Mouse (Mus musculus) heart, postnatal 14 days (tissue): ENCODE results near the gene Eif4e2. TPM values are rescaled to one million over a fixed set of nuclear protein-coding genes. Genes with fewer than 3 reads are reported as not detected.

Experiments used
- DNase-seq, 2 experiments: peaks; one replicate each; pipeline ENCODE4 v3.0.0; 2021 to 2022
- intact Hi-C: fragments of 180-260 bp; cut with DNase I; formaldehyde crosslinking; loops from one replicate; pipeline ENCODE4 v1.15.1; 2025
- total RNA-seq, 2 experiments: library from RNA; stranded (reverse); gene quantifications; 2 replicates each; pipeline ENCODE4 v1.2.3; 2021

Eif4e2 gene
- total RNA-seq, 2 experiments from 2014 or later = 53.8 to 57.2 TPM

DNA sequence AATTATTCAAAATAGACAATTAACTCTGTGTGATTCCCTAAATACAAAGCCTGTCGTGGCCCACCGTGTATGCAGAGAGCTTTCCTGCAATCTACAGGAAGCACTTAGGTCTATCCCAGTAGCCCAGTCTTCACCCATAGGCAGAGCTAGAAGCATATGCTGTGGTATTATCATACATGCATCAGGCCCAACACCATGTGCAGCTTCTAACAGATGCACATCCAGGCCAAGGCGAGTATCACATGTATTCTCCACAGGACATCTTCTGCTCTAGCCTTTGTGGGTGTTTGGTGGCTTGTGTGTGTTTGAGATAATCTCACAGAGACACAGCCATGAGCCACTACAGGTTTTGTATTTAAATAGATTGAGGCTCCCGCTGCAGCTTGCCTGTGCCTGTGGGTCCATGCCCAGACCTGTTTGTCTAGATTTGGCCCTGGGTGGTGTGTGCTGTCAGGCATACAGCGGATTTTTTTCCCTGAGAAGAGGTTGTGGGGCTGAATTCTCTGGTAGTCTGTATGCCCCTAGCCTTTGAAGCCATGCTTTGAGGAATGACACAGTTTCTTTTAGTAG is 38.4 kb downstream of the Eif4e2 start:
- no peak for DNase-seq
- intact Hi-C loops = no loop called here

DNA sequence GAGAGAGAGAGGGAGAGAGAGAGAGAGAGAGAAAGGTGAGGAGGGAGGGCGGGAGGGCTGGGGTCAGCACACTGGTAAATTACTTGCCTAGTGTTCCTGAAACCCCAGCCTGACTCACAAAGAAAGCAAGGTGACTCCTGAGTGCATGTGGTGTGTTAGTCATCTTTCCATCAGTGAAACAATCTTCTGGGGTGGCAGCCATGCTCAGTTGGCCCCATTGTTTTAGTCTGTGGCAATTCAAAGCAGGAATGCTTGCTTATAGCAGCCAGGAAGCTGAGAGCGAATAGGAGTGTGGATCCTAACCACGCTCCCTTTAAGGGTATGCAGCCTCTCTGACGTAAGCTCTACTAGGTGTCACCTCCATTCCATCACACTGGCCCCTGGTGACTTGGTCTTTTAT is 41.5 kb downstream of the Eif4e2 start:
- intact Hi-C loops = no loop called here
- DNase-seq = no peak

DNA sequence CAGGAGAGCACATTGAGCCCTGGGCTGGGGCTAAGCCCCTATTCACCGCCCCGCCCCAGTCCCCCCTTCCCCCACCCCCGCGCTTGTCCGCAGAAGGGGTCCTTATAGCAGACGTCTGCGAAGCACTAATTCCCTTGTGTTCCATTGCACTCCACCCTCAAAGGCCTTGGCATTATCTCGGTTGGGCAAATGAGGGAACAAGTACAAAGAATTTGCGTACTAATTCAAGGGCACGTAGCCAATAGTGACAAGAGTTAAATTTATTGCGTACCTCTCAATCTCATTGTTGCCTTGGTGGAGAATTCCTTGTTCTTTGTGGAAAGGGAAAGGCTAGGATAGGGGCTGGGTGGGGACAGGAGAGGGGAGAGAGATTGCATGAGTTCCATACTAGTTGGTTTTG is 44.0 kb downstream of the Eif4e2 start:
- intact Hi-C loops = no loop called here
- no peak for DNase-seq

DNA sequence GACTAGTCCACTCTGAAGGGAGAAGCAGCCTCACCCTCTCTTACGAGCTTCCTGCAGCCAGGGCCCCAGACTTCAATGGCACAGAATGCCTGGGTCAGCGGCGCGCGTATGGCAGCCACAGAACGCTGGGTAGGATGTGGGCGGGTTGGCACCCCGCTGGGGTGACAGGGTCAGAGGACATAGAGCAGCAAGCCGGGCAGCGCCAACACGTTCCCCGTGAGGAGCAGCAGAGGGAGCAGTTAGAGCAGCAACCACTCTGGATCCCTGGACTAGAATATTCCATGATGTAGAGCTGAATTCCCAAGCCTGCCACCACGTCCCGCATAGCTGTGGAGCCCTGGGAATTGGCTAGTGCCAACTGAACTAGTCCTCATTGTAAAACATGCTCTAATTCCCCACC is 44.8 kb downstream of the Eif4e2 start:
- DNase-seq = peak in 1 of 2 experiments; percentile 21
- intact Hi-C loops = no loop called here

DNA sequence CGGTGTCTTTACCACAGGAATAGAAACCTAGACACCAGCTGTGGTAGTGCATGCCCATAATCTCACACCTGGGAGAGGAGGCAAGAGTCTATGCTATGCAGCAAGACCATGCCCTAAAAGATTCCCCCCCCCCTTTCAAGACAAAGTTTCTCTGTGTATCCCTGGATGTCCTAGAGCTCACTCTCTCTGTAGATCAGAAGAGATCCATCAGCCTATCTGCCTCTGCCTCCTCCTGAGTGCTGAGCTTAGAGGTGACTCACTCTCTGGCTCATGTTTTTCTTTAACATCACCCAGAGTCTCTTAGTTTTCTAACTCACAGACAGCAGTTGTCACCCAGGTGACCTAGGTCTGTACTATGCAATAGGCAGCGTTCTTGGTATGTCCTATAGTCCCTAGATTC is 45.6 kb downstream of the Eif4e2 start:
- intact Hi-C loops = no loop called here
- DNase-seq = no peak

DNA sequence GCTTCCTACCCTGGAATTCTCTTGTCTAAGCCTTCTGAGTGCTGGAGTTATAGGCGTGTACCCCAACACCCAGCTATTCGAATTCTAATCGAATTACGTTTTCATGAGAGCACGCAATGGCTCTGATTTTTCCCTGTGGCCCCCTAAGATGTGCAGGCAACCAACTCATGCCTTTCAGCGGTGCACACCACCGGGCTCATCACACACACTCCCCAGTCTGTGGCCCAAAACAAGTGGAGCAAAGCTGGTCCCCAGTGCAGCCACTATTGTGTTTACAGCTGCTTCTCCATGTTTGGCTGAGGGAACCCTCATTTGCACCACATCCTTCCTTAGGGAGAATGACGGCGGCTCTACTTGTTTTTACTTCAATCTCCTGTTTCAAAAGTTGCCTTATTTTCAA is 49.5 kb downstream of the Eif4e2 start:
- no peak for DNase-seq
- intact Hi-C loops = no loop called here

DNA sequence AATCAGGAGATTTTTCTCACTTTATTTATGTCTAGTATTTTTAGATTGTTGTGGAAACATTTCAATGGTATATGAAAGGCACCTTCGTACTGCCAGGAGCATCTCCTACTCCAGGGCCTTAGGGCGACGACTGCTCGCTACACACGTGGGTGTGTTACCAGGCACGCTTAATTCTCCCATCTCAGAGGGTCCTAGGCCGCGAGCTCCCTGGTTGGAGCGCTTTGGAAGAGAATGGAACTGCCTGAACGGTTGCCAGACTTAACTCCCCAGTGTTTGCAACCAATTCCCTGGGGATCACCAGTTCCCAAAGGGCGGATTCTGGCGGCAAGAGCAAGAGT is 50.1 kb downstream of the Eif4e2 start:
- no peak for DNase-seq
- intact Hi-C loops = no loop called here

DNA sequence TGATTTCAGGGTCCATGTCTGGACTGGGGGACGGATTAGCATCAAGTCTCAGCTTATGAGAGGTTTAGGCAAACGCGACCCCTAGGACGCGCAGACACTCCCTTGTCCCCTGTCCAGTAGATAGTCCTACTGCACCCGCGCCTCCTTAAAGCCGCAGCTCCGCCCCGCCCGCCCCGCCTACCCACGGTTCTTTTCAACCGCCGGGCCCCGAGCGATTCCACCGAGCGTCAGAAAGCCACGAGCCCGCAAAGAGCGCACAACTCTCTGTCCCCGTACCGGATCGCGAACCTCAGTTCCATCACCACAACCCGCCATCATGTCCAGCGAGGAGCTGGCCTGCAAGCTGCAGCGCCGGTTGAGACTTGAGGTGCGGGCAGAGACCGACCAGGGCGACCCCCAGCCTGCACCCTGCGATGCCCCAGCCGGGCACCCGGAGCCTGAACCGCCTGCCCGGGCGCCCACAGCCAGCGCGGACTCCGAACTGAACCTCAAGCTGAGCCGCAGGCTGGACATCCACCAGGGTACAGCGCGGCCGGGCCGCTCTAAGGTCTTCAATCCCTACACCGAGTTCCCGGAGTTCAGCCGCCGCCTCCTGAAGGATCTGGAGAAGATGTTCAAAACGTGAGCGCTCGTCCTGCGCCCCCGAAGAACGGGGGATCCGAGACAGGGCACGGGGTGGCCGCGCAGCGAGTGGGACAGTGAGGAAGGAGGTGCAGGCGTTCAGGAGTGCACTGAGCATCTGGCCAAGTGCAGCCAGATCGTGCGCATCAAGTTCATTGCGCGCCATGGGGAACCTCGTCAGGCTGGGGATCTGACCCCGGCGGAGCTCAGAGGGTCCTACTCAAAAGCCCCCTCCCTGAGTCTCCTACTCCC is 50.7 kb downstream of the Eif4e2 start, which contains the start of gene Efhd1:
TSS of gene Efhd1 (plus strand) at position 230 of the 873 bp plus-strand sequence.
- intact Hi-C loops = no loop called here
- DNase-seq = peak; percentile 43 to 47

DNA sequence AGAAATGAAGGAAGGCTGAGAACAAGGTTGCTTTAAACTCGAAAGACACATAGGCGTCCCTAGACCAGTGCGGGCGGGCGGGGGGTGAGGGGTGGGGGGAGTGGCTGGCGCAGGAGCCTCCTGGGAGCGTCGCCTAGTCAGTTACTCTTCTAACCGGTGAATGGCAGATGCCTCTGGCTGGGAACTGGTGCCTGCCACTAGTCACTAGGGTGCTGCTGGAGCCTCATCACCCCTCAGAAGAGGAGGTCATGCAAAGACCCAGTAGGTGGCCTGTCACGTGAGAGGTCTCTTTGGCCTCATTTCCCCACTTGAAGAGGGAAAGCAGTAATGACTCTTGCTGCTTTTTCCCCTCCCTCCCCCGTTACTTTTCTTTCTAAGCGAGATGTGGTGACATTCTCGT is 51.5 kb downstream of the Eif4e2 start:
- no peak for DNase-seq
- intact Hi-C loops = no loop called here

DNA sequence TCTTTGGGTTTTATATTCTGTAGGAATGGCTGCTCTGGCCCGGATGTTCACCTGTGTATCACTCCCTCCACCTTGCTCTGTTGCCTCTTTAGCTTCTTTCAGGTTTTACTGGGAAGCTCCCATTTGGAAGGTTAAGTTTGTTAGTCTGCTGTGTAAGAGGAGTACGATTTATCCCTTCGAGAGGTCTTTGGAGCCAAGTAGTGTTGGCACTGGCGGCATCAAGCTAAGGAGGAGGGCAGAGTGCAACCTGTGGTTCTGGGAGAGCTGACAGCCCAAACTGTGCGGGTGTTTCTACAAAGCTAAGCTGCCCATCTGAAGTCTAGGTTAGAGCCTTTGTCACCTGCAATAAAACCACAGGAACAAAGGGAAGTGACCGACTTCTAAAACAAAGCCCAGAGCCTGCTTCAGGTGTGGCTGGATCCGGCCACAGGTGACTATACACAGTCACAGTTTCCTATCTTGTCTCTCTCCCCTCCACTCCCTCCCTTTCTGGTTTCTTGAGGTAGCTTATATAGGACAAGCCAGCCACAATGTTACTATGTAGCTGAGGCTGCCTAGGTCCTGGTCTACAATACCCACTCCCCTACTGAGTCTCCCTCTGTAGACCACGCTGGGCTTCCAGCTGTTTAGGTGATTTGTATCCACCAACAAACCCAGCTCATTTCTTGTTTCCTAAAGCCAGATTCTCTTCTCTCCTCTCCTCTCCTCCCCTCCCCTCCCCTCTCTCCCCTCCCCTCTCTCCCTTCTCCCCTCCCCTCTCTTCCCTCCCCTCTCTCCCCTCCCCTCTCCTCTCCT is 52.8 kb downstream of the Eif4e2 start:
- DNase-seq = no peak
- intact Hi-C loops = no loop called here

DNA sequence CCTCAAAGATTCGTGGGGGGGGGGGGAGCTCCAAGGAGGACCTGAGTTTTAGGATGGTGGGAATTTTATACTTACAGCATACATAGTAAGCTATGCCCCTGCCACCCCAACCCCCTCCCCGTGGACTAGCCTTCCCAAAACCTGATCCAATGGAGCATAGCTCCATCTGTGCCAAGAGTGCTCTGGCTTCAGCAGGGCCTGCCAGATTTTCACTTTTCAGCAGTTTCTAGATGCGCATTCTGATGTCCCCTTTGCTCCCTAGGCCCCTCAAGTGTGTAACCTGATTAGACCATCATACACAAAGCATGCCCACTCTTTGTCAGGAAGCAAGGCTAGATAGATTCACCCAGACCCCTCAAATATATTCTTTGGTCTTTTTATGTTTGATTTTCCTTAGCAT is 56.5 kb downstream of the Eif4e2 start:
- DNase-seq = no peak
- intact Hi-C loops = no loop called here

DNA sequence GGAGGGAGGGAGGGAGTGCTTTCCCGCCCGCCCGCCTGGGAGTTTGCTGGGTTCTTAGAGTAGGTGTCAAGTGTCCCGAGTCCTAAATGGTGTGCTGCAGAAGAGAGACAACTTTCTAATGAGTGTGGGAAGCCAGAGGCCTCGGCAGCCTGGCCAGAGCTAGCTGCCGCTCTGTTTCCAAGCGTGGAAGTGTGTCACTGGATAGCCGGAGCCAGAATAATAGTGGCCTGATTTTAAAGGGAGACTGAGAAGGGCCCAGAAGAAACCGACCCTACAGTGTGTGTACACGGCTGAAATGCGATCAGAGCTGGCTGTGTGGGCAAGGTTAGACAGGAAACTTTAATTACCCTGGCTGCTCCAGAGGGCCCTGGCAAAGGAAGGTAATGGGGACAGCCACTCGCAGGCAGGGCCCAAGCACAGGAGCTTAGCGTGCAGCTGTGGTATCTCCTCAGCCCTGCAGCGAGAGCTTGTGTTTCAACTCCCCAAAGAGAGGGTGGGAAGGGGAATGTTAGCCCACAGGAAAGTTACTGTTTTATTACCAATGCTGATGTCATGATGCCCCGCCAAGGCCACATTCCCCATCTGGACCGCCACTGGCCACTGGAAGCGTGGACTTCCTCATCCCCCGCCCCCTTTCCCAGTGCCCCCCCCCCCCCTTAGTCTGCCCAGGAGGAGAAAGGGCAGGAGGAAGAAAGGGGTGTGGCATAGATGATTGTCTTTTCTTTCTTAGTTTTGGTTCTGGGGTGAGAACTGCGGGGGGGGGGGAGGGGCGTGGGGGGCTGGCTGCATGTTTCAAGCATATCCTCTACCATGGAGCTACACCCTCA is 57.1 kb downstream of the Eif4e2 start:
- DNase-seq = peak; percentile 27 to 31
- intact Hi-C loops = no loop called here

DNA sequence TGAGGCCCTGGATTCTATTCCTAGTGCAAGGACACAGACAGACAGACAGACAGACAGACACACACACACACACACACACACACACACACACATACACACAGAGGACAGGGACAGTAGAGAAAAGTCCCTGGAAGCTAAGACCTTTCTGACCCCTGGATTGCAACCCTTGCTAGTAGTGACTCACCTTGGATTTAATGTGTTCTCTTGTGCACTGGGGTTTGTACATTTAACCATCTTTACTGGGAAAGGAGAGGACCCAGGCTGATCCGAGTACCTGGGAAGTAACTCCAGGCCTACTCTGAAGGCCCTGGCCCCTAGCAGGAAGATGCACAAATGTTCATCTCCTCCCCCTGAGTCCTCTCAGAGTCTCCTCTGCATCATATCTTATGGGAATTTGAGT is 57.9 kb downstream of the Eif4e2 start:
- no peak for DNase-seq
- intact Hi-C loops = no loop called here

DNA sequence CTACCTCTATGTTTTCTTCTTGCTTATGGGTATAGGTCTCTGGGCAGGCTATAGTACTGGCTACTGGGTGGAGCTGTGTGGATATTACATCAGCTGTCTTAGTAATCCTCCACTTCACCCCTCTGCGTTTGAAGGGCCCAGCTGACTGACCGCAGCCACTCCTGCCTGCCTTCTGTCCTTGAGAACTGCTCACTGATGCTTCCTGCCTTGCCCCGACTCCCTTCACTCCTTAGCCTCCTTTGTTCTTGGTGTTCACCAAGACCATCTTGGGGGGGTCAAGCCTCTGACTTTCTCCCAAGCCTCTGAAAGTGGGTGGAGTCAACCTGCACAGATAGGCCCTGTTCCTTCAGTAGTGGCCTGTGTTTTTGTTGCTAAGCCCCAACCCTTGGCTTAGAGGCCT is 58.7 kb downstream of the Eif4e2 start:
- intact Hi-C loops = no loop called here

DNA sequence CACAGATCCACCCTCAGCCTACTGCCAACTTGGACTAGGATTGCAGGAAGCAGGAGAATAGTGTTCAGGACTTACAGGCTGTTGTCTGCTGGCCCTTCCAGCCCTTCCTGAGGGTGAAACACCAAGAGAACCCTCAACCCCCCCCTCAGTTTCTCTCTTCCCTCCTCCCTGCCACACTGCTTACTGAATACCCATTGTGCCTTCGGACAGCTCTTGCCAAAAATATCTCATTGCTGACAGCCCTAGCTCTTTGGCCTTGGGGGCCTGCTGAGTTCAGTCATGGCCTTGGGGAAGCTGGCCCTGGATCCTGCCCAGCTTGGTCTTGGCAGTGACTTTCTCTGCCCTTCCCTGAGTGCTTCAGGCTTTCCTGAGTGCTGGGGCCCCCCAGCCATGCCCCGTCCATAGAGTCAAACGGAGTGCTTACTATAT is 59.8 kb downstream of the Eif4e2 start:
- intact Hi-C loops = no loop called here
- DNase-seq = peak; percentile 30 to 33

More for the DNA sequence above, 58.7 kb downstream of the Eif4e2 start:
- DNase-seq = no peak

DNA sequence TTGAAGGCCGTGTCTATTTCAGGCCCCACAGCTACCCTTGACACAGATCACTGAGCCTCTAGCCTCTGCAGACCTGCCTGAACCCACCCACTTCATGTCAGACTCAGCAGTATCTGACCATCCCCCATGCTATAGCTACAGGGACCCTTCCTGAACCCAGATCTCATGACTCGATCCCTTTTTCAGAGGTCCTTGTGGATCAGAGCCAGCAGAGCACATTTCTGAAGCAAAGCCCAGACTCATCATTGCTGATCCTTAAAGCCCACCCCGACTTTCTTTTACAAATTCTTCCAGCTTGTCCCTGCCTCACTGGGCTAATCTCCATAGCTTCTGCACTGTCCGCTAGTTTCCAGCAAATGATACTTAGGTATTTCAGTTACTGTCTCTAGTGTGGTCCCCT is 60.4 kb downstream of the Eif4e2 start:
- no peak for DNase-seq

DNA sequence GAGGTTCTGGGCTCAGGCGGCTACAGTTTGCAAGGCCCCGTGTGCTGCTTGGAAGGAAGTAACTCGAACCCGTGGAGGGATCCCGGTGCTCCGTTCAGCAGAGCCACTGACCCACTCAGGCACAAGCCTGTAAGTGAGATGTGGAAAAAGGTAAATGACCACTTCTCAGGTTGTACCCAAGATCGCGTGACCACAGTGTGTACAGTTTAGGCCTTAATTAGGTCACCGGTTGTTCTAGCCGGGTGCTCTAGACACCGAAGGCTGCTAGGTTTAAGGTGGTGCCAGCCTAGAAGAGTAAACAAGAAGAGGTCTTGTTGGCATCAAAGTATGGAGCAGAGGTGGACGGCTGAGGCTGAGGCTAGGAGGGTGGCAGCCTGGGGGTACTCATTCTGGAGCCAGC is 61.4 kb downstream of the Eif4e2 start:
- DNase-seq = no peak
- intact Hi-C loops = no loop called here

More for the DNA sequence above, 60.4 kb downstream of the Eif4e2 start:
- intact Hi-C loops = no loop called here

DNA sequence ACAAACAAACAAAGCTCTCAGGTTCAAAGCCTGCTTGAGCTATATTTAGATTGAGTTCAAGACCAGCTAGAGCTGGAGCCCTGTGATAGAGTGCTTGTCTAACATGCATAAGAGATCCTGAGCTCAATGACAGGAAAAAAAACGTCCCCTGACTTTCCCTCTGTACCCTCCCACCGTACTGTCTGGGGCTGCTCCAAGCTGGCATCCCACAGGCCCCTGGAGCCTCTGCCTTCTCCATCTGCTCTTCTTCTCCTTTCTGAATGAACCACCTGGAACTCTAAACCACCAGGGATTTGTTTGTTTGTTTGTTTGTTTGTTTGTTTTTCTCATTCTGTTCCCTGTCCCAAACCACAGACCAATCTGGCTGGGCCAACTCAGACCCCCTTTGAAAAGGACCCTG is 62.3 kb downstream of the Eif4e2 start:
- DNase-seq = no peak
- intact Hi-C loops = no loop called here

DNA sequence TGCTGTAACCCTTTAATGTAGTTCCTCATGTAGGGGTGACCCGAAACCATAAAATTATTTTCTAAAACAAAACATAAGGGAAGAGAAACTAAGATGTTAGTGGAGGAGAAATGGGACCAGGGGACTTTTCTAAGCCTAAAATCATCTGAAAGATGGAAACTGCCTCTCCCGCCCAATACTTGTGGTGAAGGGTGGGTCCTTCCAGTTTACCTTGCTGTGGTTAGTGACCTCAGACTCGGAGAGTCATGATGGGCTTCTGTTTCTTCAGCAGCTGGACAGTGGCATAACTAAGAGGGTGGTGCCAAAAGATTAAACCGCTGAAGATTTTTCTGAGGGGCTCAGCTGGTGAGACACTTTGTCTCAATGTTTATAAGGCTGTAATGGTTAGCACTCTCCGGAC is 66.6 kb downstream of the Eif4e2 start:
- DNase-seq = no peak
- intact Hi-C loops = no loop called here

DNA sequence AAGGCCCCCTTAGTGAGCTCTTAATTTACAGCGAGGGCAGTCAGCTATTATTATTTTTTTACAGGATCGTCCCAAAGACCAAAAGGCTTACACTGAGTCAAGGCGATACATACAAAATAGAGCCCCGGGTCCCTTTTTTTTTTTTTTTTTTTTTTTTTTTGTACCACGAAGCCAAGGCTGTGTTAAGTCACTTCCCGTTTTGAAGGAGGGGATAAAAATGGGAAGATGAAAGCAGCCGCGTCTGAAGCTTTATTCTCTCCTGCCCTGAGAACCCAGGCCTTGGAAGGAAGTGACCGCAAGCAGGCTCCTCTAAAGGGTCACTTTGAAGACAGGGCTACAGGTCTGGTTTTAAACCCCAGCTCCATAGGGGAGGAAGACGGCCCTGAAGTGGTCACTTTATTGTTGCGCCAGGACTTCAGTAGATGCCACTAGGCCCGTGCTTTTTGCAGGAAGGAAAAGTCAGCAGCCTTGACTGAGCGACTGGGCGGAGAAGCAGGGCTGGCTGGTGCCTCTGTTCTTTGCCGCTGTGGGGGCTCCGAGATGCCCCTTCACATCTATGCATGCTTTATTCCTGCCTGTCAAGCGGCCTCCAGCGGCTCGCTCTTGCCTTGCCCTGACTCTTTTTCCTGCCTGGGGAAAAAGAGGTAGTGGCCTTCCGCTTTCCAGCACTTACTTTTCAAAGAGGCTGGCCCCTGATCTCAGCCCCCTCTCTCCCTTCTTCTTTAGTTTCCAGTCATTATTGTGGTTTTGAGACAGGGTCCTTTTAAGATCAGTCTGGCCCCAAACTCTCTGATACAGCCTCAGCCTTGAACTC is 68.1 kb downstream of the Eif4e2 start:
- no peak for DNase-seq
- intact Hi-C loops = no loop called here
